Mouse (Mus musculus) ES-Bruce4 (cell line): ENCODE results near the gene Tnp2.

Experiments
- CTCF ChIP-seq: IDR thresholded peaks from one replicate; pipeline ENCODE4 v1.8.1; 2011; ENCODE audit warnings: low read depth, low read length
- EP300 ChIP-seq: IDR thresholded peaks from 2 replicates; pipeline ENCODE4 v1.6.1; 2011; ENCODE audit warnings: low read depth, low read length; ENCODE audit not compliant: insufficient read depth
- POLR2A ChIP-seq: IDR thresholded peaks from one replicate; pipeline ENCODE4 v1.8.1; 2011; ENCODE audit warnings: low read length; ENCODE audit not compliant: insufficient read depth

GRCm38 (mm10) chr16:10805789-10806527 is 17.5 kb upstream of the Tnp2 start, which contains the start of gene Prm1:
- TF ChIP-seq POLR2A = no peak
- no peak for TF ChIP-seq CTCF
- no peak for TF ChIP-seq EP300
